Mouse (Mus musculus) brain, embryonic 14.5 days (tissue): ENCODE measurements around the gene Alkbh6. TPM values are rescaled to one million over a fixed set of nuclear protein-coding genes. Genes with fewer than 3 reads are reported as not detected.

Source experiments
- DNase-seq: peaks from one replicate; pipeline ENCODE4 v3.0.0-alpha.2; 2011; ENCODE audit warnings: low read depth
- CTCF ChIP-seq: fragments of 200-500 bp; IDR thresholded peaks from 2 replicates; pipeline ENCODE4 v1.5.1; 2012; ENCODE audit warnings: inconsistent platforms, mild to moderate bottlenecking, moderate library complexity, borderline replicate concordance; ENCODE audit not compliant: insufficient read depth, insufficient read length; ENCODE audit errors: extremely low read depth
- POLR2A ChIP-seq: fragments of 200-500 bp; IDR thresholded peaks from 2 replicates; pipeline ENCODE4 v1.6.1; 2012; ENCODE audit warnings: mild to moderate bottlenecking, inconsistent platforms, borderline replicate concordance; ENCODE audit not compliant: poor library complexity, insufficient read depth, insufficient read length, severe bottlenecking; ENCODE audit errors: extremely low read depth
- polyA plus RNA-seq: library from polyadenylated mRNA; depleted of rRNA; stranded (reverse); fragments of >200 nt; gene quantifications from 2 replicates; pipeline ENCODE4 v1.2.3, GENCODE M21; 2012

Gene Alkbh6
- polyA plus RNA-seq, 1 experiment = 131 TPM

GRCm38 (mm10) chr7:30322865-30323264 is 14.3 kb downstream of the Alkbh6 start:
- no peak for TF ChIP-seq POLR2A
- TF ChIP-seq CTCF = no peak
- DNase-seq = no peak

GRCm38 (mm10) chr7:30323795-30324194 is 15.3 kb downstream of the Alkbh6 start, which contains the start of gene Sdhaf1:
Gene Sdhaf1, minus strand, starts transcription at chr7:30323895.
- no peak for DNase-seq
- TF ChIP-seq POLR2A (no peak), CTCF (no peak)

GRCm38 (mm10) chr7:30324300-30324944 is 15.9 kb downstream of the Alkbh6 start:
- no peak for DNase-seq
- no peak for TF ChIP-seq POLR2A
- TF ChIP-seq CTCF = no peak

- DNase-seq = peak; percentile 28
- peak; percentile 58; the same call in 1 of the 2 replicates for TF ChIP-seq CTCF
- TF ChIP-seq POLR2A = no peak
Measured at GRCm38 (mm10) chr7:30325364-30325763, 16.8 kb downstream of the Alkbh6 start.

GRCm38 (mm10) chr7:30326427-30326826 is 17.9 kb downstream of the Alkbh6 start:
- TF ChIP-seq POLR2A (no peak), CTCF (no peak)
- no peak for DNase-seq

- TF ChIP-seq POLR2A (no peak), CTCF (no peak)
- peak; percentile 58 for DNase-seq
Measured at GRCm38 (mm10) chr7:30327140-30327539, 18.6 kb downstream of the Alkbh6 start.

GRCm38 (mm10) chr7:30328379-30328778 is 19.9 kb downstream of the Alkbh6 start:
- DNase-seq = no peak

GRCm38 (mm10) chr7:30331887-30332286 is 23.4 kb downstream of the Alkbh6 start:
- peak; percentile 98 for DNase-seq
- TF ChIP-seq POLR2A (no peak), CTCF (peak; percentile 94)

More at GRCm38 (mm10) chr7:30328379-30328778, 19.9 kb downstream of the Alkbh6 start:
- TF ChIP-seq CTCF (no peak), POLR2A (no peak)

GRCm38 (mm10) chr7:30332622-30333259 is 24.2 kb downstream of the Alkbh6 start:
- DNase-seq = no peak
- TF ChIP-seq CTCF (no peak), POLR2A (no peak)

GRCm38 (mm10) chr7:30333436-30333835 is 24.9 kb downstream of the Alkbh6 start:
- peak; percentile 93 for DNase-seq
- TF ChIP-seq POLR2A (no peak), CTCF (no peak)

GRCm38 (mm10) chr7:30334563-30334962 is 26.0 kb downstream of the Alkbh6 start:
- no peak for TF ChIP-seq CTCF
- no peak for TF ChIP-seq POLR2A
- DNase-seq = no peak
